Mouse (Mus musculus) lung, embryonic 14.5 days (tissue): ENCODE results near the gene Pth2. TPM values are rescaled to one million over a fixed set of nuclear protein-coding genes. Genes with fewer than 3 reads are reported as not detected.
"Not testable (repeated sequence)": the region's sequence is repeated elsewhere in the genome, so short reads cannot be mapped to it uniquely, and the experiment has no call there.

Source experiments
- ATAC-seq: fragments of 200-750 bp; cut with Nextera tagmentation; 2 replicates; pipeline ENCODE4 v1.8.0; 2017; ENCODE audit warnings: mild to moderate bottlenecking, moderate TSS enrichment, moderate library complexity; ENCODE audit not compliant: insufficient read depth
- DNase-seq: peaks from one replicate; pipeline ENCODE4 v3.0.0-alpha.2; 2015
- H3K27ac ChIP-seq: fragments of 300-500 bp; sonication (generic); 2 replicates; pipeline ENCODE4 v1.5.1; 2014; ENCODE audit warnings: low read depth, mild to moderate bottlenecking, moderate library complexity
- H3K27me3 ChIP-seq: fragments of 300-500 bp; sonication (generic); 2 replicates; pipeline ENCODE4 v1.6.1; 2014; ENCODE audit warnings: low read length, control low read depth; ENCODE audit not compliant: insufficient read depth
- H3K36me3 ChIP-seq: fragments of 300-500 bp; sonication (generic); 2 replicates; pipeline ENCODE4 v1.6.1; 2014; ENCODE audit warnings: control low read depth; ENCODE audit not compliant: insufficient read depth
- H3K4me1 ChIP-seq: fragments of 300-500 bp; sonication (generic); 2 replicates; pipeline ENCODE4 v1.6.1; 2014; ENCODE audit warnings: antibody characterized with exemption, control low read depth; ENCODE audit not compliant: insufficient read depth
- H3K4me2 ChIP-seq: fragments of 300-500 bp; sonication (generic); 2 replicates; pipeline ENCODE4 v1.6.1; 2014; ENCODE audit warnings: mild to moderate bottlenecking
- H3K4me3 ChIP-seq: fragments of 300-500 bp; sonication (generic); 2 replicates; pipeline ENCODE4 v1.5.1; 2014; ENCODE audit warnings: low read depth, low read length
- H3K9ac ChIP-seq: fragments of 300-500 bp; sonication (generic); 2 replicates; pipeline ENCODE4 v1.6.1; 2014
- H3K9me3 ChIP-seq: fragments of 300-500 bp; sonication (generic); 2 replicates; pipeline ENCODE4 v1.6.1; 2016; ENCODE audit warnings: low read depth, low read length, control low read depth
- CTCF ChIP-seq: IDR thresholded peaks from 2 replicates; pipeline ENCODE4 v1.5.1; 2016; ENCODE audit warnings: antibody characterized with exemption, low read depth
- WGBS: fragments of 180-500 bp; shearing (Covaris S2); extraction: QIAGEN DNeasy Blood & Tissue Kit; methylation state at CpG from one replicate; pipeline ENCODE4 v1.1.7; 2014; 5-methylcytosine and 5-hydroxymethylcytosine counted together
- polyA plus RNA-seq: library from polyadenylated mRNA; unstranded; fragments of >200 nt; fragmentation: Nextera tagmentation; extraction: Ambion mirVana; gene quantifications from 2 replicates; pipeline ENCODE4 v1.2.1, GENCODE M21; 2014

Gene Pth2
- polyA plus RNA-seq, 1 experiment from 2014 or later: not detected

- peaks cover 7% of the 10 kb centered on the region for H3K4me1 ChIP-seq
- H3K36me3 ChIP-seq: peaks cover 64% of the 10 kb centered on the region; the same call in 1 of the 2 replicates
- H3K27ac ChIP-seq: no peak overlapping the region
- H3K27me3 ChIP-seq: no peaks in the 10 kb centered on the region
- no peak for ATAC-seq
- no peak overlapping the region for H3K4me3 ChIP-seq
- WGBS: 92% methylated on average over 8 of the region's 8 CpGs
- H3K9me3 ChIP-seq: no peaks in the 10 kb centered on the region
- DNase-seq: no peak
- no peak overlapping the region for H3K4me2 ChIP-seq
- no peak overlapping the region for H3K9ac ChIP-seq
- TF ChIP-seq CTCF: no peak
Measured at GRCm38 (mm10) chr7:45145460-45145859, 35.3 kb upstream of the Pth2 start.

GRCm38 (mm10) chr7:45147267-45147666 is 33.5 kb upstream of the Pth2 start:
- TF ChIP-seq CTCF: no peak
- Histone ChIP-seq H3K9ac (no peak overlapping the region), H3K9me3 (no peaks in the 10 kb centered on the region), H3K36me3 (peaks cover 53% of the 10 kb centered on the region; the same call in 1 of the 2 replicates), H3K4me1 (peaks cover 19% of the 10 kb centered on the region), H3K27me3 (no peaks in the 10 kb centered on the region), H3K4me3 (no peak overlapping the region), H3K27ac (no peak overlapping the region), H3K4me2 (no peak overlapping the region)
- 90% methylated on average over 11 of the region's 11 CpGs for WGBS
- DNase-seq (no peak), ATAC-seq (no peak)

- H3K4me3 ChIP-seq: no peak overlapping the region
- peaks cover 47% of the 10 kb centered on the region; the same call in 1 of the 2 replicates for H3K36me3 ChIP-seq
- ATAC-seq: no peak
- no peak for DNase-seq
- no peaks in the 10 kb centered on the region for H3K9me3 ChIP-seq
- H3K4me2 ChIP-seq: no peak overlapping the region
- peaks cover 19% of the 10 kb centered on the region for H3K4me1 ChIP-seq
- H3K27me3 ChIP-seq: no peaks in the 10 kb centered on the region
- WGBS: 74% methylated on average over 11 of the region's 11 CpGs
- TF ChIP-seq CTCF: no peak
- H3K9ac ChIP-seq: no peak overlapping the region
- H3K27ac ChIP-seq: no peak overlapping the region
Measured at GRCm38 (mm10) chr7:45147899-45148298, 32.9 kb upstream of the Pth2 start.

- TF ChIP-seq CTCF: no peak
- 46% methylated on average over 4 of the region's 4 CpGs for WGBS
- Histone ChIP-seq H3K9me3 (no peaks in the 10 kb centered on the region), H3K27me3 (no peaks in the 10 kb centered on the region), H3K9ac (no peak overlapping the region), H3K36me3 (peaks cover 40% of the 10 kb centered on the region; the same call in 1 of the 2 replicates), H3K27ac (no peak overlapping the region), H3K4me1 (peaks cover 19% of the 10 kb centered on the region), H3K4me2 (no peak overlapping the region), H3K4me3 (no peak overlapping the region)
- ATAC-seq: no peak
- DNase-seq: no peak
Measured at GRCm38 (mm10) chr7:45148534-45149098, 32.2 kb upstream of the Pth2 start.

GRCm38 (mm10) chr7:45149545-45149944 is 31.2 kb upstream of the Pth2 start:
- TF ChIP-seq CTCF: no peak
- no peak overlapping the region for H3K9ac ChIP-seq
- peak; percentile 6; the same call in 1 of the 2 replicates for ATAC-seq

GRCm38 (mm10) chr7:45150321-45150720 is 30.5 kb upstream of the Pth2 start:
- ATAC-seq: no peak
- WGBS: 53% methylated on average over 4 of the region's 4 CpGs
- Histone ChIP-seq H3K36me3 (peaks cover 27% of the 10 kb centered on the region; the same call in 1 of the 2 replicates), H3K4me1 (peaks cover 19% of the 10 kb centered on the region), H3K4me3 (no peak overlapping the region), H3K27ac (peak overlapping the region; percentile 73), H3K4me2 (peak overlapping the region; percentile 18; the same call in 1 of the 2 replicates), H3K27me3 (no peaks in the 10 kb centered on the region), H3K9ac (no peak overlapping the region; the same call in 1 of the 2 replicates), H3K9me3 (no peaks in the 10 kb centered on the region)
- no peak for TF ChIP-seq CTCF
- no peak for DNase-seq

More at GRCm38 (mm10) chr7:45149545-45149944, 31.2 kb upstream of the Pth2 start:
- no peaks in the 10 kb centered on the region for H3K27me3 ChIP-seq
- H3K36me3 ChIP-seq: peaks cover 32% of the 10 kb centered on the region; the same call in 1 of the 2 replicates
- no peak overlapping the region for H3K4me3 ChIP-seq
- H3K27ac ChIP-seq: peak overlapping the region; percentile 15; the same call in 1 of the 2 replicates
- DNase-seq: peak; percentile 72
- WGBS: 44% methylated on average over 6 of the region's 6 CpGs
- no peaks in the 10 kb centered on the region for H3K9me3 ChIP-seq
- no peak overlapping the region for H3K4me2 ChIP-seq
- H3K4me1 ChIP-seq: peaks cover 19% of the 10 kb centered on the region

- WGBS: 21% methylated on average over 11 of the region's 11 CpGs
- Histone ChIP-seq H3K27ac (peak overlapping the region; percentile 73), H3K27me3 (no peaks in the 10 kb centered on the region), H3K9me3 (no peaks in the 10 kb centered on the region), H3K9ac (no peak overlapping the region; the same call in 1 of the 2 replicates), H3K4me3 (no peak overlapping the region), H3K36me3 (peaks cover 24% of the 10 kb centered on the region; the same call in 1 of the 2 replicates), H3K4me1 (peaks cover 19% of the 10 kb centered on the region), H3K4me2 (no peak overlapping the region)
- DNase-seq (peak; percentile 83), ATAC-seq (no peak)
- TF ChIP-seq CTCF: no peak
Measured at GRCm38 (mm10) chr7:45151303-45151702, 29.5 kb upstream of the Pth2 start.

- Histone ChIP-seq H3K4me3 (0 out of 2 replicates have a peak overlapping the region, but pooled peaks have one; percentile 54), H3K36me3 (peaks cover 17% of the 10 kb centered on the region; the same call in 1 of the 2 replicates), H3K4me1 (peaks cover 19% of the 10 kb centered on the region), H3K4me2 (peak overlapping the region; percentile 85)
- not testable (repeated sequence) for ATAC-seq, DNase-seq, H3K9me3 ChIP-seq, H3K9ac ChIP-seq, H3K27ac ChIP-seq, H3K27me3 ChIP-seq
- 89% methylated on average over 2 of the region's 2 CpGs for WGBS
Measured at GRCm38 (mm10) chr7:45153052-45153451, 27.7 kb upstream of the Pth2 start.
